Mouse (Mus musculus): ENCODE measurements around the gene Ank2.

- no peak for TF ChIP-seq GATA1 (IDR thresholded peaks at IDR 0.05; ENCODE audit: borderline replicate concordance, low read length)
- no peak for TF ChIP-seq CTCF (IDR thresholded peaks at IDR 0.05; ENCODE audit: low read depth, low read length)
- TF ChIP-seq TAL1 (conservative IDR thresholded peaks at IDR 0.05; ENCODE audit: low read depth, low read length): no peak
- TF ChIP-seq POLR2AphosphoS5 (IDR thresholded peaks at IDR 0.05; ENCODE audit: insufficient replicate concordance, low read depth, low read length): no peak
- no peak for TF ChIP-seq GATA2 (IDR thresholded peaks at IDR 0.05; ENCODE audit: borderline replicate concordance, low read depth, low read length)
Observed at GRCm38 (mm10) chr3:127310079-127310478, 189.1 kb downstream of the Ank2 start.

Measured in G1E (cell line).